Mouse (Mus musculus) neural tube, embryonic 14.5 days (tissue): ENCODE results near the gene Memo1. TPM values are rescaled to one million over a fixed set of nuclear protein-coding genes. Genes with fewer than 3 reads are reported as not detected.
"Not testable (repeated sequence)": the region's sequence is repeated elsewhere in the genome, so short reads cannot be mapped to it uniquely, and the experiment has no call there.

Experiments used
- ATAC-seq: fragments of 200-750 bp; cut with Nextera tagmentation; 2 replicates; pipeline ENCODE4 v1.8.0; 2017; ENCODE audit warnings: low read depth, mild to moderate bottlenecking, moderate TSS enrichment, moderate library complexity
- H3K27ac ChIP-seq: fragments of 300-500 bp; sonication (generic); 2 replicates; pipeline ENCODE4 v1.5.1; 2014; ENCODE audit warnings: low read depth, mild to moderate bottlenecking, control low read depth, low read length, moderate library complexity, mixed read lengths
- H3K27me3 ChIP-seq: fragments of 300-500 bp; sonication (generic); 2 replicates; pipeline ENCODE4 v1.6.1; 2014; ENCODE audit warnings: low read length; ENCODE audit not compliant: control insufficient read depth, insufficient read depth
- H3K36me3 ChIP-seq: fragments of 300-500 bp; sonication (generic); 2 replicates; pipeline ENCODE4 v1.6.1; 2014; ENCODE audit warnings: low read length, mixed read lengths; ENCODE audit not compliant: control insufficient read depth, insufficient read depth
- H3K4me1 ChIP-seq: fragments of 300-500 bp; sonication (generic); 2 replicates; pipeline ENCODE4 v1.6.1; 2014; ENCODE audit warnings: low read length; ENCODE audit not compliant: control insufficient read depth, insufficient read depth
- H3K4me2 ChIP-seq: fragments of 300-500 bp; sonication (generic); 2 replicates; pipeline ENCODE4 v1.6.1; 2014; ENCODE audit warnings: mild to moderate bottlenecking, low read depth, low read length, control low read depth
- H3K4me3 ChIP-seq: fragments of 300-500 bp; sonication (generic); 2 replicates; pipeline ENCODE4 v1.5.1; 2014; ENCODE audit warnings: low read depth, low read length, control low read depth, mixed read lengths
- H3K9ac ChIP-seq: fragments of 300-500 bp; sonication (generic); replicated peaks from 2 replicates; pipeline ENCODE4 v1.6.1; 2014; ENCODE audit warnings: low read depth, mild to moderate bottlenecking, control low read depth, low read length, mixed read lengths
- H3K9me3 ChIP-seq: fragments of 300-500 bp; sonication (generic); 2 replicates; pipeline ENCODE4 v1.6.1; 2016; ENCODE audit warnings: low read length; ENCODE audit not compliant: control insufficient read depth
- WGBS: fragments of 180-500 bp; shearing (Covaris S2); extraction: QIAGEN DNeasy Blood & Tissue Kit; methylation state at CpG from one replicate; pipeline ENCODE4 v1.1.7; 2014; 5-methylcytosine and 5-hydroxymethylcytosine counted together
- polyA plus RNA-seq: library from polyadenylated mRNA; unstranded; fragments of >200 nt; fragmentation: Nextera tagmentation; extraction: Ambion mirVana; gene quantifications from 2 replicates; pipeline ENCODE4 v1.2.1, GENCODE M21; 2014

Gene Memo1
- polyA plus RNA-seq: 65.7 and 65.8 TPM in 2 replicates

GRCm38 (mm10) chr17:74295026-74295970 is at the start of gene Memo1:
Gene Memo1 (minus strand): TSS chr17:74295521.
- H3K36me3 ChIP-seq: no peaks in the 10 kb centered on the region; the same call in 1 of the 2 replicates
- H3K27me3 ChIP-seq: no peaks in the 10 kb centered on the region
- H3K4me2 ChIP-seq: peak within 1 kb of the TSS; percentile 65
- peaks cover 16% of the 10 kb centered on the region for H3K4me1 ChIP-seq
- no peaks in the 10 kb centered on the region for H3K9me3 ChIP-seq
- peak within 1 kb of the TSS; percentile 97 for H3K9ac ChIP-seq
- under 1% methylated on average over 38 of the region's 110 CpGs for WGBS
- H3K4me3 ChIP-seq: peak within 1 kb of the TSS; percentile 97
- H3K27ac ChIP-seq: peak within 1 kb of the TSS; percentile 97
- ATAC-seq: peak; percentile 94

GRCm38 (mm10) chr17:74341151-74341550 is 45.8 kb upstream of the Memo1 start:
- Histone ChIP-seq H3K27me3 (no peaks in the 10 kb centered on the region; the same call in 1 of the 2 replicates), H3K27ac (no peak overlapping the region), H3K36me3 (no peaks in the 10 kb centered on the region), H3K4me1 (peaks cover 31% of the 10 kb centered on the region), H3K9ac (no peak overlapping the region), H3K4me3 (peak overlapping the region; percentile 99; the same call in 1 of the 2 replicates), H3K9me3 (no peaks in the 10 kb centered on the region), H3K4me2 (peak overlapping the region; percentile 73)
- WGBS: 32% methylated on average over 5 of the region's 5 CpGs
- no peak for ATAC-seq

- under 1% methylated on average over 66 of the region's 90 CpGs for WGBS
- peak within 1 kb of the TSS; percentile 79 for H3K4me2 ChIP-seq
- ATAC-seq: peak; percentile 76
- peak within 1 kb of the TSS; percentile 98 for H3K27ac ChIP-seq
- H3K9ac ChIP-seq: peak within 1 kb of the TSS; percentile 97
- H3K27me3 ChIP-seq: no peaks in the 10 kb centered on the region; the same call in 1 of the 2 replicates
- peak within 1 kb of the TSS; percentile 99 for H3K4me3 ChIP-seq
- H3K4me1 ChIP-seq: peaks cover 31% of the 10 kb centered on the region
- no peaks in the 10 kb centered on the region for H3K9me3 ChIP-seq
- H3K36me3 ChIP-seq: no peaks in the 10 kb centered on the region
Measured at GRCm38 (mm10) chr17:74338937-74339804, 43.9 kb upstream of the Memo1 start, which contains the start of gene Spast. Gene Spast (plus strand): TSS chr17:74338987.

- Histone ChIP-seq H3K27ac (peak overlapping the region; percentile 98), H3K27me3 (no peaks in the 10 kb centered on the region; the same call in 1 of the 2 replicates), H3K4me2 (peak overlapping the region; percentile 79), H3K4me3 (peak overlapping the region; percentile 99), H3K4me1 (peaks cover 31% of the 10 kb centered on the region), H3K9me3 (no peaks in the 10 kb centered on the region), H3K9ac (peak overlapping the region; percentile 97), H3K36me3 (no peaks in the 10 kb centered on the region)
- peak; percentile 89 for ATAC-seq
- under 1% methylated on average over 40 of the region's 50 CpGs for WGBS
Measured at GRCm38 (mm10) chr17:74338225-74338931, 43.1 kb upstream of the Memo1 start.

GRCm38 (mm10) chr17:74331049-74331676 is 35.8 kb upstream of the Memo1 start:
- no peak overlapping the region for H3K4me3 ChIP-seq
- H3K36me3 ChIP-seq: no peaks in the 10 kb centered on the region
- H3K9me3 ChIP-seq: no peaks in the 10 kb centered on the region
- no peak overlapping the region for H3K4me2 ChIP-seq
- H3K9ac ChIP-seq: no peak overlapping the region
- no peaks in the 10 kb centered on the region for H3K27me3 ChIP-seq
- no peak for ATAC-seq
- no peak overlapping the region for H3K27ac ChIP-seq
- no peaks in the 10 kb centered on the region for H3K4me1 ChIP-seq
- 84% methylated on average over 9 of the region's 9 CpGs for WGBS

- H3K9ac ChIP-seq, H3K4me2 ChIP-seq, ATAC-seq, H3K27me3 ChIP-seq, H3K4me3 ChIP-seq, H3K9me3 ChIP-seq, H3K27ac ChIP-seq, H3K4me1 ChIP-seq, H3K36me3 ChIP-seq: not testable (repeated sequence)
- WGBS: 45% methylated on average over 2 of the region's 2 CpGs
Measured at GRCm38 (mm10) chr17:74328146-74328545, 32.8 kb upstream of the Memo1 start.

- not testable (repeated sequence) for H3K4me3 ChIP-seq, H3K9me3 ChIP-seq, ATAC-seq, H3K36me3 ChIP-seq, H3K27me3 ChIP-seq, H3K4me1 ChIP-seq, H3K9ac ChIP-seq, H3K27ac ChIP-seq, H3K4me2 ChIP-seq
- 86% methylated on average over 7 of the region's 7 CpGs for WGBS
Measured at GRCm38 (mm10) chr17:74327195-74327594, 31.9 kb upstream of the Memo1 start.

GRCm38 (mm10) chr17:74323844-74324243 is 28.5 kb upstream of the Memo1 start, which contains the start of gene Dpy30:
Gene Dpy30 (minus strand): TSS chr17:74323944.
- ATAC-seq: no peak
- 80% methylated on average over 2 of the region's 2 CpGs for WGBS
- no peaks in the 10 kb centered on the region for H3K27me3 ChIP-seq
- no peak within 1 kb of the TSS for H3K4me2 ChIP-seq
- no peaks in the 10 kb centered on the region for H3K4me1 ChIP-seq
- no peaks in the 10 kb centered on the region for H3K36me3 ChIP-seq
- no peak within 1 kb of the TSS for H3K27ac ChIP-seq
- no peak within 1 kb of the TSS for H3K9ac ChIP-seq
- no peaks in the 10 kb centered on the region for H3K9me3 ChIP-seq
- no peak within 1 kb of the TSS for H3K4me3 ChIP-seq
